Mouse (Mus musculus): ENCODE results near the gene Dct.

Dct gene

GRCm38 (mm10) chr14:118050990-118051389 is 1.1 kb downstream of the Dct start:
- in situ Hi-C loops (cut with MboI; ENCODE audit: low pct_unique_long_range_greater_than_20kb in 1 of 2, low sequenced_read_pairs in 2 of 2, unreplicated experiment in 1 of 2) = no loop called here

- in situ Hi-C loops (cut with MboI; ENCODE audit: low pct_unique_long_range_greater_than_20kb in 1 of 2, low sequenced_read_pairs in 2 of 2, unreplicated experiment in 1 of 2) = no loop called here
Observed at GRCm38 (mm10) chr14:118050431-118050830, 1.6 kb downstream of the Dct start.

- in situ Hi-C loops (cut with MboI; ENCODE audit: low pct_unique_long_range_greater_than_20kb in 1 of 2, low sequenced_read_pairs in 2 of 2, unreplicated experiment in 1 of 2) = no loop called here
Observed at GRCm38 (mm10) chr14:118049648-118050238, 2.3 kb downstream of the Dct start.

- in situ Hi-C loops (cut with MboI; ENCODE audit: low pct_unique_long_range_greater_than_20kb in 1 of 2, low sequenced_read_pairs in 2 of 2, unreplicated experiment in 1 of 2) = no loop called here
Observed at GRCm38 (mm10) chr14:118042963-118043362, 9.1 kb downstream of the Dct start.

DNA sequence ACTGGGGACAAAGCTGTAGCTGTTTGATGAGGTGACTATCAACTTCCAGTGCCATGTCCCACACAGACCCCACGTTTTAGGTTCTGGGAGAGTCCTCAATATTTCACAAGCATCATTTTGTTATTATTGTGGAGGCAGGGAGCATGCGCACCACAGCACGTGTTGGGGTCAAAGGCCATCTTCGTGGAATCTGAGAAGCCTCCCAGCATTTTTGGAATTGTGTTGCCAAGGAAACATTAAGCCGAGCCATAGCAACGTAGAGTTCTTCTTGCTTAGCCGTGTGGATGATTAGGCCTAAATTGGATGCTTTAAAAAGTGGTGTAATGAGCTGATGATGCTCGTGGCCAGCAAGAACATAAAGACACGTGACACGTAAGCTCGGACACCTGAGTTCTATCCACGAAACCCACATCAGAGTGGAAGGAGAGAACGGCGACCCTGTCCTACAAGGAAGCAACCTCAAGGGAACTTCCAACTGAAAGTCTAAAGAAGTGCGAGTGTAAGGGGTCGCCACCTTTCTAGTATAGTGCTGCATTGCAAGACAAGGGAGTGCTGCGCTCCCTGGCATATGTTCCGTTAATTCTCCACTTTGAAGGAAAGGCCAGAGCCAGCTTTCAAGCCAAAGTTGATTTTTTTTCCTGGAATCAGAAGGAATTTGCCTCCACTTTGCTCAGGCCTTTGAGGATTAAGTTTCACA is 9.8 kb downstream of the Dct start:
- in situ Hi-C loops (cut with MboI; ENCODE audit: low pct_unique_long_range_greater_than_20kb in 1 of 2, low sequenced_read_pairs in 2 of 2, unreplicated experiment in 1 of 2) = no loop called here

- in situ Hi-C loops (cut with MboI; ENCODE audit: low pct_unique_long_range_greater_than_20kb in 1 of 2, low sequenced_read_pairs in 2 of 2, unreplicated experiment in 1 of 2) = no loop called here
Observed at GRCm38 (mm10) chr14:118040550-118041250, 11.3 kb downstream of the Dct start.

DNA sequence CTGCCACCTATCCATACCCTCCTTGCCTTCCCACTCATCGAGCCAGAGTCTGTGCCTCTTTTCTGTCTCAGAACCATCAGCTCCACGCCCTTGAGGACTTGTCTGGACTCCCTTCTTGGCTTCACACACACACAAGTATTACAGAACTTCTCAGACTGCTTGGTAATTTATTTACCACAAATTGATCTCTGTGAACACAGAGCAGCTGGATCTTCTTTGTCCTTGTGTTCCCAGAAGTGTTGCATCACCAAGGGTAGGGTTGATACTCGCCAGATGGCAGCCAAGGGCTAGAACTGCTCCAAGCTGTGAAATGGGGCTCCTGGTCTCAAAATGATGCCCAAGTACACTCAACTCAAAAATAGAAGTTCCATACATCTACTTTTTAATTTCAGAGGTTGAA is 13.0 kb downstream of the Dct start:
- in situ Hi-C loops (cut with MboI; ENCODE audit: low pct_unique_long_range_greater_than_20kb in 1 of 2, low sequenced_read_pairs in 2 of 2, unreplicated experiment in 1 of 2) = no loop called here

GRCm38 (mm10) chr14:118027564-118027963 is 24.5 kb downstream of the Dct start:
- in situ Hi-C loops (cut with MboI; ENCODE audit: low pct_unique_long_range_greater_than_20kb in 1 of 2, low sequenced_read_pairs in 2 of 2, unreplicated experiment in 1 of 2) = no loop called here

DNA sequence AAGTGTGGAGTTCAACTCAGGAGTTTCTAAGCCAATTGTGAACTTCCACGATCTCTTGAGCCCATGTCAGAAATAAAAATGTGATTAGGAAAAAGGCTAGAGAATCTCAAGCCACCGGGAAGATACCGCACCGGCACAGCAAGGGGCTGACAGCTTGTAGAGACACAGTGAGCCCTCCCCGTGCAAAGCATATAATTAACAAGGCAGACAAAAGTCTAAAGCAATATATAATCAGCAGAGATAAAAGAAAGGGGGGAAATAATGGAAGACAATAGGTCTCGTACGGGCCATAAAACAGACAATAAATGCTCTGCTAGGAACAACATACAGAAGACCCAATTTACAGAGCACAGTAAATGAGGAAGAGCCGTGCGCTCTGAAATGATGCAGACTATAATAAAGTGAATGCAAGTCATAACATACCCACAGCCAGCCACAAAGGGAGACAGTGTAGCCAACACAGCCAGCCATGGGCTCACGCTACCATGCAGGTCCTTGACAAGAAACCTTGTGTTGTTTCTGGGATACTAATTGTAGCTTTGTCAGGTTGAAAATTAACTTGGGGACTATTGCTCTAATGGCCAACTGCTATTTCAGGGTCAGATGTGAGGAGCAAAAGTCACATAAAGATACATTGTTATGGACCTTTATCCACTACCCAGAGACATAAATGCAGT is 30.0 kb downstream of the Dct start:
- in situ Hi-C loops (cut with MboI; ENCODE audit: low pct_unique_long_range_greater_than_20kb in 1 of 2, low sequenced_read_pairs in 2 of 2, unreplicated experiment in 1 of 2) = no loop called here

DNA sequence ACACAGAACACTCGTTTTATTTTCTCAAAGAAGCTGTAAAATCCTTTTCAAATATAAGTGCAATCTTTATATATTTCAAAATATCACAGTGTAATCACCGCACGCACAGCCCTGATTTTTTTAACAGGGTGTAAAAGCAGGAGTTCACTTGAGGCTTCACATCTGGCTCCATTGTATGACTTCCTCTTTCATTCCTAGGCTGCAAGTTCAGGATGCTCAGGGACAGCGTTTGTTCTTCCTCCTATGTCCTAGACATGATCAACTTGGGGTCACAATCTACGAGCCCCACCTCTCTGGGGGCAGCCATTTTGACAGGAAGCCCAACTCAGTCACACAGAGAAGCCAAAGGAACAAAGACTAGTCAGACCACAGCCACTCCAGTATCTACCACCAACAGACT is 32.7 kb downstream of the Dct start:
- in situ Hi-C loops (cut with MboI; ENCODE audit: low pct_unique_long_range_greater_than_20kb in 1 of 2, low sequenced_read_pairs in 2 of 2, unreplicated experiment in 1 of 2) = no loop called here

DNA sequence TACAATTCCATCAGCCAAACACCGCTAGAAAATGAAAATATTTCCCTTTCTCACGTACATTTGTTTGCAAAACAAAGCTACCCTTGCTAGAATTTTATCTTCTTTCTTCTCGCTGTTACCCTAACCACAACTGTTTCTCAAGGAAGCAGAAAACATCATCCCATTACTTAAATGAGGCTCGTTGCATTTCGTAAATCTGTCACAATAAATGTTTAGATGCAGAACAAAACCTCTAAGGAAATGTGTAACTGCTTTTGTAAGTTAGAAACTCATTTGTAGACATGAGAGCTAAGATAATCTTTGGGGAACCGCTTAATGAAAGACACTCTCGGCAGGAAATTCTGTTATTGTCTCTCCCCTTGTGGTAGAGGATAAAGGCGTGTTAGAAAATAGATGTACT is 38.8 kb downstream of the Dct start:
- in situ Hi-C loops (cut with MboI; ENCODE audit: low pct_unique_long_range_greater_than_20kb in 1 of 2, low sequenced_read_pairs in 2 of 2, unreplicated experiment in 1 of 2) = no loop called here

- in situ Hi-C loops (cut with MboI; ENCODE audit: low pct_unique_long_range_greater_than_20kb in 1 of 2, low sequenced_read_pairs in 2 of 2, unreplicated experiment in 1 of 2) = no loop called here
Observed at GRCm38 (mm10) chr14:118009541-118009940, 42.5 kb downstream of the Dct start.

DNA sequence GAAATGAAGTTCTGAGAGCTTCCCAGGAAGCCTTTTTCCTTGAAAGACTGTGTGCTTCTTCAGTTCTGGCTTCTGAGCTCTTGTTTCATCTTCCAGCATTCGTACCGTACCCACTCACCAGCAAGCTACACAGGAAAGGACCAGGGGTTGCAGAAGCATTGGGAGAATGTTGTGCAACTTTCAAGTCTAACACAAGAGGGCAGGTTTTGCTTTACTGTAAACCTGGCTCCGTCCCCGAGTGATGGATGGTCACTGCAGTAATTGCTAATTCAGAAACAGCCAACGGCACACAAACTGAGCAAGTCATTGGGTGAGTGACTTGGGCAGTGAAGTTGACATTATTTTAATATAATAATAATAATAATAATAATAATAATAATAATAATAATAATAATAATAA is 46.3 kb downstream of the Dct start:
- in situ Hi-C loops (cut with MboI; ENCODE audit: low pct_unique_long_range_greater_than_20kb in 1 of 2, low sequenced_read_pairs in 2 of 2, unreplicated experiment in 1 of 2) = no loop called here

DNA sequence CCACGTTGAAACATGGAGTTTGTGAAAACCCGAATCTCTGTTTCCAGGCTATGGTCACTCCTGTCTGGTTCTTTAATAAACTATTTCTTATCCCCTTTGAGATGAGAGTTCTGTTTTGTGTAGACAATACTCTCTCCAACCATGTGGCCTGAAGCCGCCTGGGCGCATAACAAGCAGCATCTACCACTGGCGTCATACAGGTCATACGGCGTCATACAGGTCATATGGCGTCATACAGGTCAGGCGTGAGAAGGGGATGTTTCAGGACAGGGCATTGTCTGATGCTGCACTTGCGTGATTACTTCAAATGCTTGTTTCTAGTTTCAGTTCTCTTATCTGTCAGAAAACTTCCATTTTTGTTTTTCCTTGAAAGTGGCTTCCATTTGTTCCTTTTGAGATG is 47.6 kb downstream of the Dct start:
- in situ Hi-C loops (cut with MboI; ENCODE audit: low pct_unique_long_range_greater_than_20kb in 1 of 2, low sequenced_read_pairs in 2 of 2, unreplicated experiment in 1 of 2) = no loop called here

GRCm38 (mm10) chr14:117993845-117994244 is 58.2 kb downstream of the Dct start:
- in situ Hi-C loops (cut with MboI; ENCODE audit: low pct_unique_long_range_greater_than_20kb in 1 of 2, low sequenced_read_pairs in 2 of 2, unreplicated experiment in 1 of 2) = no loop called here

DNA sequence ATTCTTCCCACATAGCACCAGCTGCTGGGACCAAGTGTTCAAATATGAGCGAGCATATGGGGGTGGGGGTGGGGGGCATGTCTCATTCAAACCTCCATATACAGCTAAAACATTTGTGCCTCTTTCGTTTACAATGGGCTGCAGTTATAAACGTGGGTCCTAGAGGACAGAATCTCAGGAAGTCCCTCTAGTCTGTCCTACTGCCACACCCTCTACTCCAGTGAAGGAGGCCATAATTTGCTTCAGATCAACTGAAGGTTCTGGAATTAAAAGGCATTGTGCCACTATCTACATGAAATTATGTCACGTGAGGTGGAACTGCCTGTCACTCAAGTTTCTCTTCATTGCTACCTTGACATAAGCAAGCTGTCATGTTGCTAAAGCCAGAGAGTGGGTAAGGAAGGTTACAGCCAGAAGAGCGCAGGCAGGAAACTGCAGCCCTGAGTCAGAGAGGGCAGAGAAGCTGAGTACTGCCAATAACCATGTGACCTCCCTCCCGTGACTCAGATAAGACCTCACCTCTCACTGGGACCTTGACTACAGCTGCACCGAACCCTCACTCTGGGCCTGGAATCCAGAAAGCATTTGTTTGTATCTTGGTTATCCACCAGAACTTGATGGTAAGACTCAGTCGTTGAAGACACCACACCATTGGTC is 59.3 kb downstream of the Dct start:
- in situ Hi-C loops (cut with MboI; ENCODE audit: low pct_unique_long_range_greater_than_20kb in 1 of 2, low sequenced_read_pairs in 2 of 2, unreplicated experiment in 1 of 2) = no loop called here

GRCm38 (mm10) chr14:117990203-117990602 is 61.8 kb downstream of the Dct start:
- in situ Hi-C loops (cut with MboI; ENCODE audit: low pct_unique_long_range_greater_than_20kb in 1 of 2, low sequenced_read_pairs in 2 of 2, unreplicated experiment in 1 of 2) = no loop called here

DNA sequence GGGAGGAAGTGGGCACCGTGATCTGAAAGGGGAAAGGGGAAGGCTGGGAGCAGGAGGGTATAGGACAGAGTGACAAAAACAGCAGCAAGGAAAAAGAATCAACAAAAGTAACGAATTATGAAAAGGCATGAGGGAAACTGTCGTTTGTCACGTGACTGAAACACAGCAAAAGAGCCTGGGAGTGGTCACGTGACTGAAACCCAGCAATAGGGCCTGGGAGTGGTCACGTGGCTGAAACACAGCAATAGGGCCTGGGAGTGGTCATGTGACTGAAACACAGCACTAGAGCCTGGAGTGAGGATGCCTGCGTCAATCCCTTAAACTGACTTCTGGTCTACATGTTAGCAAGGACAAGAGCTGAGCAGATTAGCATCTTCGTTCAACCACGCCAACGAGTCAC is 63.6 kb downstream of the Dct start:
- in situ Hi-C loops (cut with MboI; ENCODE audit: low pct_unique_long_range_greater_than_20kb in 1 of 2, low sequenced_read_pairs in 2 of 2, unreplicated experiment in 1 of 2) = no loop called here

DNA sequence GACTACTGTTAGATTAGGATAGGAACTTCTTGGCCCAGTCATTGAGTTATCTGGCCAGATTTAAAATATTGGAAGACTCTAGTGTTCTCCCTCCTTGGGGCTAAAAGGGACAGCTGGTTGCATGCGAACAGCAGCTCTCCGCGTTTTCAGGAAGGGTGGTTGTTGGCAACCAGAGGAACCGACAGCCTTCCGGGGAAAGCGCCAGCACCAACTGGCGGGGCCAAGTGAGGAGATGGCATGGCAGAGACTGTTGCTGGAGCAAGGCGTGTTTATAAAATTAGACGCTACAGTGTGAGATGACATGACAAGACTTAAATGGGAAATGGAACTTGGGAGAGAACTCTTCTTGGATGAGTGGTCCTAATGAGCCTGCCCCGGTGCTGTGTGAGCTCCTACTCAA is 70.5 kb downstream of the Dct start:
- in situ Hi-C loops (cut with MboI; ENCODE audit: low pct_unique_long_range_greater_than_20kb in 1 of 2, low sequenced_read_pairs in 2 of 2, unreplicated experiment in 1 of 2) = no loop called here
